Mouse (Mus musculus) embryonic facial prominence, embryonic 12.5 days (tissue): ENCODE data around the gene Hoxb7. TPM values are rescaled to one million over a fixed set of nuclear protein-coding genes. Genes with fewer than 3 reads are reported as not detected.

Experiments
- ATAC-seq: fragments of 200-750 bp; cut with Nextera tagmentation; 2 replicates; pipeline ENCODE4 v1.8.0; 2017; ENCODE audit not compliant: insufficient number of reproducible peaks, insufficient read depth, low FRiP score, low TSS enrichment
- H3K27ac ChIP-seq: fragments of 300-500 bp; sonication (generic); 2 replicates; pipeline ENCODE4 v1.5.1; 2016; ENCODE audit warnings: mild to moderate bottlenecking
- H3K27me3 ChIP-seq: fragments of 300-500 bp; sonication (generic); 2 replicates; pipeline ENCODE4 v1.6.1; 2016; ENCODE audit warnings: mild to moderate bottlenecking, moderate library complexity
- H3K36me3 ChIP-seq: fragments of 300-500 bp; sonication (generic); 2 replicates; pipeline ENCODE4 v1.6.1; 2016; ENCODE audit warnings: mild to moderate bottlenecking
- H3K4me1 ChIP-seq: fragments of 300-500 bp; sonication (generic); 2 replicates; pipeline ENCODE4 v1.6.1; 2016
- H3K4me2 ChIP-seq: fragments of 300-500 bp; sonication (generic); replicated peaks from 2 replicates; pipeline ENCODE4 v1.6.1; 2016; ENCODE audit warnings: mild to moderate bottlenecking, moderate library complexity
- H3K4me3 ChIP-seq: fragments of 300-500 bp; sonication (generic); 2 replicates; pipeline ENCODE4 v1.5.1; 2016; ENCODE audit warnings: mild to moderate bottlenecking
- H3K9ac ChIP-seq: fragments of 300-500 bp; sonication (generic); 2 replicates; pipeline ENCODE4 v1.6.1; 2016; ENCODE audit warnings: mild to moderate bottlenecking, moderate library complexity
- H3K9me3 ChIP-seq: fragments of 300-500 bp; sonication (generic); 2 replicates; pipeline ENCODE4 v1.6.1; 2016; ENCODE audit warnings: mild to moderate bottlenecking, moderate library complexity
- WGBS: fragments of 180-500 bp; shearing (Covaris S2); methylation state at CpG from one replicate; pipeline ENCODE4 v1.1.7; 2016; 5-methylcytosine and 5-hydroxymethylcytosine counted together
- polyA plus RNA-seq: library from polyadenylated mRNA; unstranded; fragments of >200 nt; fragmentation: Nextera tagmentation; extraction: Ambion mirVana; gene quantifications from 2 replicates; pipeline ENCODE4 v1.2.1, GENCODE M21; 2016

Gene Hoxb7
- polyA plus RNA-seq, 1 experiment from 2014 or later = not detected

- 0 out of 2 replicates have a peak overlapping the region, but pooled peaks have one; percentile 3 for H3K4me2 ChIP-seq
- no peak overlapping the region for H3K27ac ChIP-seq
Measured at GRCm38 (mm10) chr11:96271541-96272011, 14.8 kb upstream of the Hoxb7 start.

GRCm38 (mm10) chr11:96272024-96272921 lies 14.2 kb upstream of the Hoxb7 start:
- WGBS = under 1% methylated on average over 54 of the region's 58 CpGs
- Histone ChIP-seq H3K4me1 (no peaks in the 10 kb centered on the region; the same call in 1 of the 2 replicates), H3K9ac (no peak overlapping the region), H3K4me2 (no peak overlapping the region), H3K27me3 (peaks cover 98% of the 10 kb centered on the region), H3K36me3 (no peaks in the 10 kb centered on the region), H3K27ac (no peak overlapping the region), H3K9me3 (no peaks in the 10 kb centered on the region), H3K4me3 (no peak overlapping the region)
- ATAC-seq = no peak

More at GRCm38 (mm10) chr11:96271541-96272011, 14.8 kb upstream of the Hoxb7 start:
- H3K4me3 ChIP-seq = peak overlapping the region; percentile 20
- no peak overlapping the region for H3K9ac ChIP-seq
- ATAC-seq = no peak
- H3K27me3 ChIP-seq = peaks cover 98% of the 10 kb centered on the region
- H3K4me1 ChIP-seq = no peaks in the 10 kb centered on the region; the same call in 1 of the 2 replicates
- under 1% methylated on average over 52 of the region's 52 CpGs for WGBS
- no peaks in the 10 kb centered on the region for H3K36me3 ChIP-seq
- no peaks in the 10 kb centered on the region for H3K9me3 ChIP-seq

GRCm38 (mm10) chr11:96274428-96274827 lies 12.0 kb upstream of the Hoxb7 start:
- WGBS = 3% methylated on average over 10 of the region's 10 CpGs
- H3K9ac ChIP-seq = no peak overlapping the region
- H3K4me2 ChIP-seq = no peak overlapping the region

GRCm38 (mm10) chr11:96275896-96276295 lies 10.5 kb upstream of the Hoxb7 start:
- 8% methylated on average over 4 of the region's 4 CpGs for WGBS
- peaks cover 97% of the 10 kb centered on the region for H3K27me3 ChIP-seq
- H3K4me3 ChIP-seq = no peak overlapping the region
- H3K36me3 ChIP-seq = no peaks in the 10 kb centered on the region
- H3K27ac ChIP-seq = no peak overlapping the region
- H3K4me1 ChIP-seq = no peaks in the 10 kb centered on the region; the same call in 1 of the 2 replicates
- no peak overlapping the region for H3K4me2 ChIP-seq
- ATAC-seq = no peak
- no peaks in the 10 kb centered on the region for H3K9me3 ChIP-seq
- H3K9ac ChIP-seq = no peak overlapping the region

More at GRCm38 (mm10) chr11:96274428-96274827, 12.0 kb upstream of the Hoxb7 start:
- H3K27ac ChIP-seq = no peak overlapping the region
- H3K27me3 ChIP-seq = peaks cover 99% of the 10 kb centered on the region
- H3K9me3 ChIP-seq = no peaks in the 10 kb centered on the region
- H3K36me3 ChIP-seq = no peaks in the 10 kb centered on the region
- no peak for ATAC-seq
- H3K4me1 ChIP-seq = no peaks in the 10 kb centered on the region; the same call in 1 of the 2 replicates
- no peak overlapping the region for H3K4me3 ChIP-seq

- no peak overlapping the region for H3K27ac ChIP-seq
- H3K4me3 ChIP-seq = no peak overlapping the region
- H3K27me3 ChIP-seq = peaks cover 96% of the 10 kb centered on the region
- no peak overlapping the region for H3K9ac ChIP-seq
- 1% methylated on average over 35 of the region's 35 CpGs for WGBS
- no peak overlapping the region for H3K4me2 ChIP-seq
- ATAC-seq = no peak
- H3K4me1 ChIP-seq = no peaks in the 10 kb centered on the region; the same call in 1 of the 2 replicates
- H3K36me3 ChIP-seq = no peaks in the 10 kb centered on the region
- no peaks in the 10 kb centered on the region for H3K9me3 ChIP-seq
Measured at GRCm38 (mm10) chr11:96277151-96278044, 9.0 kb upstream of the Hoxb7 start.

GRCm38 (mm10) chr11:96278324-96278723 lies 8.1 kb upstream of the Hoxb7 start:
- H3K36me3 ChIP-seq = no peaks in the 10 kb centered on the region
- no peak overlapping the region for H3K4me2 ChIP-seq
- H3K27me3 ChIP-seq = peaks cover 96% of the 10 kb centered on the region
- no peak for ATAC-seq
- no peaks in the 10 kb centered on the region for H3K9me3 ChIP-seq
- 14% methylated on average over 14 of the region's 14 CpGs for WGBS
- no peaks in the 10 kb centered on the region for H3K4me1 ChIP-seq
- no peak overlapping the region for H3K27ac ChIP-seq
- no peak overlapping the region for H3K9ac ChIP-seq
- no peak overlapping the region for H3K4me3 ChIP-seq

GRCm38 (mm10) chr11:96278773-96279172 lies 7.7 kb upstream of the Hoxb7 start:
- no peaks in the 10 kb centered on the region for H3K36me3 ChIP-seq

GRCm38 (mm10) chr11:96279421-96280233 lies 6.8 kb upstream of the Hoxb7 start:
- Histone ChIP-seq H3K9me3 (no peaks in the 10 kb centered on the region), H3K4me3 (no peak overlapping the region), H3K36me3 (no peaks in the 10 kb centered on the region), H3K27me3 (peaks cover 96% of the 10 kb centered on the region), H3K4me2 (no peak overlapping the region), H3K9ac (no peak overlapping the region), H3K4me1 (0 out of 2 replicates have a peak, but pooled peaks cover 3% of the 10 kb centered on the region), H3K27ac (no peak overlapping the region)
- 2% methylated on average over 31 of the region's 31 CpGs for WGBS
- ATAC-seq = no peak

More at GRCm38 (mm10) chr11:96278773-96279172, 7.7 kb upstream of the Hoxb7 start:
- Histone ChIP-seq H3K4me1 (no peaks in the 10 kb centered on the region), H3K4me3 (no peak overlapping the region), H3K9me3 (no peaks in the 10 kb centered on the region), H3K4me2 (no peak overlapping the region), H3K27me3 (peaks cover 96% of the 10 kb centered on the region), H3K27ac (no peak overlapping the region), H3K9ac (no peak overlapping the region)
- no peak for ATAC-seq
- WGBS = under 1% methylated on average over 9 of the region's 9 CpGs

- Histone ChIP-seq H3K4me2 (no peak overlapping the region), H3K4me1 (0 out of 2 replicates have a peak, but pooled peaks cover 3% of the 10 kb centered on the region), H3K36me3 (no peaks in the 10 kb centered on the region), H3K9ac (no peak overlapping the region), H3K4me3 (no peak overlapping the region), H3K27ac (no peak overlapping the region), H3K9me3 (no peaks in the 10 kb centered on the region), H3K27me3 (peaks cover 96% of the 10 kb centered on the region)
- no peak for ATAC-seq
- 8% methylated on average over 8 of the region's 8 CpGs for WGBS
Measured at GRCm38 (mm10) chr11:96280399-96281378, 5.7 kb upstream of the Hoxb7 start.

GRCm38 (mm10) chr11:96281396-96281795 lies 5.0 kb upstream of the Hoxb7 start:
- 4% methylated on average over 18 of the region's 18 CpGs for WGBS
- peaks cover 96% of the 10 kb centered on the region for H3K27me3 ChIP-seq
- H3K9ac ChIP-seq = no peak overlapping the region
- no peaks in the 10 kb centered on the region for H3K9me3 ChIP-seq
- no peak overlapping the region for H3K4me3 ChIP-seq
- no peak overlapping the region for H3K4me2 ChIP-seq
- no peaks in the 10 kb centered on the region for H3K36me3 ChIP-seq
- H3K27ac ChIP-seq = no peak overlapping the region
- no peak for ATAC-seq
- H3K4me1 ChIP-seq = 0 out of 2 replicates have a peak, but pooled peaks cover 3% of the 10 kb centered on the region
